Mouse (Mus musculus): ENCODE measurements around the gene Akap10.

DNA sequence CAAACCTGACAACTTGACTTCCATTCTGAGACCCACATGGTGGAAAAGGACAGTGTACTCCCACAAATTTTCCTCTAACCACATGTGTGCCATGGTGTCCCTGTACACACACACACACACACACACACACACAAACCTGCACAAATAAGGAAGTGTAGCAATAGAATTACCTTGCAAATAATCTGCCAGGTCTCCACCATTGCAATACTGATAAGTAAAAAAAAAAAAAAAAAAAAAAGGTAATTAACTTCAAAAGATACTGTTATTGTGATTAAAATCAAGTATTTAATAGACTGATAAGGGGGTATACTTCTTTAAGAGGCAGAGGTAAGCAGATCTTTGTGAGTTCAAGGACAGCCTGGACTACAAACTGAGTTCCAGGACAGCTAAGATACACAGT is 90.1 kb downstream of the Akap10 start:
- TF ChIP-seq POLR2A (IDR thresholded peaks at IDR 0.05; ENCODE audit: borderline replicate concordance, extremely low read depth, low read depth, low read length) (no peak), CTCF (IDR thresholded peaks at IDR 0.05; ENCODE audit: insufficient read depth, low read length) (no peak)

All from lung, adult 2 months (tissue).